Mouse (Mus musculus) stomach, postnatal 0 days (tissue): ENCODE measurements around the gene Ccdc71l.

Experiments used
- CTCF ChIP-seq: IDR thresholded peaks from 2 replicates; pipeline ENCODE4 v1.5.1; 2016; ENCODE audit warnings: antibody characterized with exemption, low read depth, mild to moderate bottlenecking, moderate library complexity
- EP300 ChIP-seq: optimal IDR thresholded peaks from 2 replicates; pipeline ENCODE3; 2016; ENCODE audit warnings: antibody characterized with exemption

DNA sequence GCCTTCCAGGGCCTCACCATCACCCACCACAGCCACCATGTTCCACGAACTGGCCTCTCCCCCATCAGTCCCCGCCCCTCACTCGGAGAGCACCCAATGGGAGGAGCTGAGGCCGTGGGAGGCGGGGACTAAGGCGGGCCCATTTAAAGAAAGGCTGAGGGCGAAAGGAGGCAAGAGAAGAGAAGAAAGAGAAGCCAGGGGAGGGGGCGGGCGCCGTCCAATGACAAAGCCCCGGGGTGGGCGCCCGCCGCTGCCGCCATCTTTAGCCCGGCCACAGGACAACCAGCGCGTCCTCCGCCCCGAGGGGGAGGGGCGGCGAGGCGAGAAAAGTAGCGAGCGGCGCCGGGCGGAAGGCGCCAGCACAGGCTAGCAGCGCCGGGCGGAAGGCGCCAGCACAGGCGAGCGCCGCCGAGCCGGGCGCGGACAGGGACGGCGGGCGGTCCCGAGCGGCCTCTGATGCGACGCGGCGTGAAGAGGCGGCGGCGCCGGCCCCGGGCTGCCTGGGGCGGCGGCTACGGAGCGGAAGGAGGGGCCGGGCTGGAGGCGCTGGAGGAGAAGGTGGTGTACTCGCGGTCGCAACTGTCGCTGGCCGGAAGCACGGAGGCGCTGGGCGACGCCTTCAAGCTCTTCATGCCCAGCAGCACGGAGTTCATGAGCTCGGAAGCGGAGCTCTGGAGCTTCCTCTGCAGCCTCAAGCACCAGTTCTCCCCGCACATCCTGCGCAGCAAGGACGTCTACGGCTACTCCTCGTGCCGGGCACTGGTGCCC lies at the start of gene Ccdc71l:
- TF ChIP-seq CTCF, result no peak
- no peak for TF ChIP-seq EP300
